Mouse (Mus musculus): ENCODE measurements around the gene Lsm4.

The Lsm4 gene

GRCm38 (mm10) chr8:70673079-70673856, at the start of gene Lsm4:
Gene Lsm4, plus strand, starts transcription at chr8:70673248.
- DNase-seq (ENCODE audit: inconsistent age in 2 of 2, low spot score in 1 of 2), result peak; percentile 97 to 100

GRCm38 (mm10) chr8:70625104-70625503, 47.9 kb upstream of the Lsm4 start:
- peak in 1 of 2 experiments; percentile 80 for DNase-seq (ENCODE audit: inconsistent age in 2 of 2, low spot score in 1 of 2)

GRCm38 (mm10) chr8:70627041-70627440, 46.0 kb upstream of the Lsm4 start:
- no peak for DNase-seq (ENCODE audit: inconsistent age in 2 of 2, low spot score in 1 of 2)

- DNase-seq (ENCODE audit: inconsistent age in 2 of 2, low spot score in 1 of 2), result no peak
Observed at GRCm38 (mm10) chr8:70628986-70629490, 44.0 kb upstream of the Lsm4 start.

GRCm38 (mm10) chr8:70629574-70630531, 43.2 kb upstream of the Lsm4 start:
- DNase-seq (ENCODE audit: inconsistent age in 2 of 2, low spot score in 1 of 2), result peak; percentile 94 to 98

- DNase-seq (ENCODE audit: inconsistent age in 2 of 2, low spot score in 1 of 2), result peak; percentile 89 to 91
Observed at GRCm38 (mm10) chr8:70630532-70631381, 42.3 kb upstream of the Lsm4 start.

- peak; percentile 64 to 72 for DNase-seq (ENCODE audit: inconsistent age in 2 of 2, low spot score in 1 of 2)
Observed at GRCm38 (mm10) chr8:70631436-70631835, 41.6 kb upstream of the Lsm4 start.

- no peak for DNase-seq (ENCODE audit: inconsistent age in 2 of 2, low spot score in 1 of 2)
Observed at GRCm38 (mm10) chr8:70632346-70632892, 40.6 kb upstream of the Lsm4 start, which contains the start of gene Gdf15. Gene Gdf15, minus strand, starts transcription at chr8:70632456.

- DNase-seq (ENCODE audit: inconsistent age in 2 of 2, low spot score in 1 of 2), result peak; percentile 82 to 87
Observed at GRCm38 (mm10) chr8:70634066-70634465, 39.0 kb upstream of the Lsm4 start.

- DNase-seq (ENCODE audit: inconsistent age in 2 of 2, low spot score in 1 of 2), result no peak
Observed at GRCm38 (mm10) chr8:70635527-70635926, 37.5 kb upstream of the Lsm4 start.

GRCm38 (mm10) chr8:70636838-70637237, 36.2 kb upstream of the Lsm4 start:
- DNase-seq (ENCODE audit: inconsistent age in 2 of 2, low spot score in 1 of 2), result no peak

GRCm38 (mm10) chr8:70638752-70639151, 34.3 kb upstream of the Lsm4 start:
- DNase-seq (ENCODE audit: inconsistent age in 2 of 2, low spot score in 1 of 2), result no peak

- no peak for DNase-seq (ENCODE audit: inconsistent age in 2 of 2, low spot score in 1 of 2)
Observed at GRCm38 (mm10) chr8:70643019-70643418, 30.0 kb upstream of the Lsm4 start.

- no peak for DNase-seq (ENCODE audit: inconsistent age in 2 of 2, low spot score in 1 of 2)
Observed at GRCm38 (mm10) chr8:70644065-70644464, 29.0 kb upstream of the Lsm4 start.

GRCm38 (mm10) chr8:70645501-70646224, 27.4 kb upstream of the Lsm4 start:
- peak; percentile 85 to 91 for DNase-seq (ENCODE audit: inconsistent age in 2 of 2, low spot score in 1 of 2)

GRCm38 (mm10) chr8:70646369-70646768, 26.7 kb upstream of the Lsm4 start:
- peak in 1 of 2 experiments; percentile 74 for DNase-seq (ENCODE audit: inconsistent age in 2 of 2, low spot score in 1 of 2)

GRCm38 (mm10) chr8:70646775-70647174, 26.3 kb upstream of the Lsm4 start:
- peak; percentile 82 to 90 for DNase-seq (ENCODE audit: inconsistent age in 2 of 2, low spot score in 1 of 2)

- peak; percentile 62 to 82 for DNase-seq (ENCODE audit: inconsistent age in 2 of 2, low spot score in 1 of 2)
Observed at GRCm38 (mm10) chr8:70647343-70648163, 25.5 kb upstream of the Lsm4 start.

GRCm38 (mm10) chr8:70648164-70648442, 24.9 kb upstream of the Lsm4 start:
- no peak for DNase-seq (ENCODE audit: inconsistent age in 2 of 2, low spot score in 1 of 2)

Measured in adrenal gland, adult (tissue).